ENCODE assay signal across 8 mouse cellular contexts in the genomic region with DNA sequence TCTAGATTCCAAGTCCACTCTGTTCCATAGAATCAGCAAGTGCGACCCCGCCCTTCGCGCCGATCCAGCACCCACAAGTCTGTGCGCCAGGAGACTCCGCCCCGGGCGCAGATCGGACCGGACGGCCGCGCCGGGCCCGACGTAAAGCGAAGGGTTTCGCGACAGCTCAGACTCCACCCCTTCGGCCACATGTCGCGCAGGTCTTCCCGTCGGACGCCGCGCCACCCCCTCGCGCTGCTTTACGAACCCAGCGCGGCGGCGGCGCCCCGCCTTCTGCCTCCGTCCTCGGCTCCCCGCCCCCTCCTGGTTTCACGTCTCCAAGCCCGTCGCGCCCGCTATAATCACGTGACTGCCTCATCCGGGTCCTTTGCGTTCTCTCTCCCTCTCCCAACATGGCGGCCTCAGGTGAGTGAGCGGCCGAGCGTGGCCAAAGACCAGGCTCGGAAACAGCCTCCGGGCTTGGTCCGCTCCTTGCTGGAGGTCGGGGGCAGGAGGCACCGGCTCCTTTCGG. TPM values are rescaled to one million over a fixed set of nuclear protein-coding genes. Genes with fewer than 3 reads are reported as not detected.
A peak's percentile ranks its signal among the peaks of the same experiment; 100 is the strongest.
DNase-seq lines count a peak whose midpoint lies in the region; ATAC-seq and TF ChIP-seq lines count a peak whose summit lies in the region.

Gene Eif4b, plus strand, starts transcription at position 215 of the 511 bp plus-strand sequence.

- peak; percentile 88 for DNase-seq in Patski (ENCODE audit: low read depth, low spot score)
- peak; percentile 99 to 100 for DNase-seq in cerebellum, postnatal 14 days
- DNase-seq in frontal cortex, postnatal 14 days (ENCODE audit: low spot score in 2 of 2), result peak; percentile 98 to 99
- DNase-seq in layer of hippocampus, postnatal 25 days (ENCODE audit: extremely low spot score in 1 of 2, low spot score in 1 of 2), result peak; percentile 96 to 98
- peak; percentile 99 for DNase-seq in lung, postnatal 25 days (ENCODE audit: low spot score)
- DNase-seq in retina, embryonic 14.5 days (ENCODE audit: low spot score), result peak; percentile 99
- peak; percentile 99 for DNase-seq in thymus, postnatal 4 days

- H3K4me1 ChIP-seq in hindbrain, embryonic 13.5 days (replicated peaks), result peaks cover 24% of the 10 kb centered on the region

- peak within 1 kb of the TSS; percentile 98 for H3K27ac ChIP-seq in hindbrain, embryonic 13.5 days

- in situ Hi-C loops in Patski (cut with MboI; ENCODE audit: low pct_unique_long_range_greater_than_20kb), result loop anchor here (5.0 kb wide), 2 partner anchors 301 to 741 kb away; no protein-coding TSS in a partner anchor

- H3K9ac ChIP-seq in hindbrain, embryonic 13.5 days, result peak within 1 kb of the TSS; percentile 93

- peak within 1 kb of the TSS; percentile 92 for H3K4me2 ChIP-seq in hindbrain, embryonic 13.5 days

- TF ChIP-seq CTCF in Patski (IDR thresholded peaks at IDR 0.05), result no peak

- no peaks in the 10 kb centered on the region for H3K36me3 ChIP-seq in hindbrain, embryonic 13.5 days

- peak; percentile 75 for ATAC-seq in Patski
- ATAC-seq in hindbrain, embryonic 13.5 days (ENCODE audit: low FRiP score), result peak; percentile 94

- CTCF ChIA-PET in Patski (lab: Charles Lee), result interaction anchor here (0.9 kb wide), 1 partner anchor 49 kb away, joined by 3 read pairs; no protein-coding TSS in a partner anchor

- under 1% methylated on average over 52 of the region's 58 CpGs for WGBS in hindbrain, embryonic 13.5 days

- H3K4me3 ChIP-seq in hindbrain, embryonic 13.5 days, result peak within 1 kb of the TSS; percentile 90

- H3K27me3 ChIP-seq in Patski, result no peaks in the 10 kb centered on the region
- H3K27me3 ChIP-seq in hindbrain, embryonic 13.5 days, result peaks cover 16% of the 10 kb centered on the region

- POLR2A ChIA-PET in Patski (lab: Charles Lee), result no interaction called here

- H3K9me3 ChIP-seq in hindbrain, embryonic 13.5 days, result no peaks in the 10 kb centered on the region

RNA-seq across cellular contexts. Expression of gene Eif4b, which starts in this region (rescaled TPM):
- 237 TPM for polyA plus RNA-seq in Patski (2021)
- polyA plus RNA-seq in hindbrain, embryonic 13.5 days (2015; fragmentation: Nextera tagmentation; extraction: Ambion mirVana), result 82.3 and 82.9 TPM in 2 replicates
- 100 to 1,000 TPM; 182 to 188 TPM for total RNA-seq in layer of hippocampus, postnatal 25 days (2021)

Comparison
In these comparisons a context has a peak if more than half of its experiments do, and no peak if none do; other contexts are left out.
1. Peak in every context shown above with its lines: DNase-seq, ATAC-seq, H3K4me3 ChIP-seq and H3K27ac ChIP-seq.